Mouse (Mus musculus): Measurements from ENCODE around the gene Scp2d1.
A peak's percentile ranks its signal among the peaks of the same experiment; 100 is the strongest.
"Not testable (repeated sequence)": the region's sequence is repeated elsewhere in the genome, so short reads cannot be mapped to it uniquely, and the experiment has no call there.

Scp2d1 gene

GRCm38 (mm10) chr2:144823356-144823755 lies at the start of gene Scp2d1:
Gene Scp2d1, plus strand, starts transcription at chr2:144823656.
- DNase-seq (ENCODE audit: low spot score): not testable (repeated sequence)

DNA sequence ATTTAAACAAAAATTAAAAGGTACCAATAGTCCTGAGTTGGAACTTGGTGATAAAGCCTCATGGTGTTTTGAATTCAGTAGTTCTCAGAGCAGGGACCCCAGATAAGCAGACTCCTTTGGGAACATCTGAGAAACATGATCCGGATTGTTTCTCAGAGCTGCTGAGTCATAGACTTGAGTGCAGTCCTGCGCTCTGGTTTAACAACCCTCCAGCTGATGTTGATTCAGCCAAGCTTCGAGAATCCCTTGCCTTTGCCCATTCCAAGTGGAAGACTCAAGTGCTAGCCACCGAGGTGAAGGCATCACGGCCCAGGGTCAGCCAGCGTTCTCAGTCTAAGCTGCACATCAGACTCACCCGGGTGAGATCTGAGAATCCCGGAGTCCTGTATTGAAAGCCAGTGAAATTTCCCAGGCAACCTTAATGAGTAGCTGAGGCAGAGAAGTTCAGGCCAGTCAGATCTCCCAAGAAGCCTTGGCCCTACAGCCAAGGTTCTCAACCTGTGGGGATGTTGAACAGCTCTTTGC lies 48.8 kb upstream of the Scp2d1 start:
- DNase-seq (ENCODE audit: low spot score): no peak

GRCm38 (mm10) chr2:144775626-144776025 lies 47.8 kb upstream of the Scp2d1 start:
- no peak for DNase-seq (ENCODE audit: low spot score)

GRCm38 (mm10) chr2:144779263-144779662 lies 44.2 kb upstream of the Scp2d1 start:
- DNase-seq (ENCODE audit: low spot score): no peak

DNA sequence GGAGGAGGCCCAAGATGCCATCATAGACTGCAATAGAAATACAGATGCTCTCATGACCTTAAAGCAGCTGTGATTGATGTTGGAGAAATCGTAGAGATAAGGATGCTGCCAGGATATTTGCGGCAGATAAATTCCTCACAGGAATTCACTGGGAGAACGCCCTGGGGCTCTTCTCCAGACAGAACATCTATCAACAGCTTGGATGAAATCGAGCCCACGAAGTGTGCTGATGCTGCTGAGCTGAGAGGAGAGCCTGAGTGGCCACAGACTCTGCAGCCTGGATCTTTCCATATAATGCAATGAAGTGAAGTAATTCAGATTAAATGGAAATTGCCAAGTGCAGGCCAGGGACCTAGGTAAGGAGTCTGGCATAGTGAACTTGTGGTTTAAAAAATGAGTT lies 42.7 kb upstream of the Scp2d1 start:
- peak; percentile 18 for DNase-seq (ENCODE audit: low spot score)

GRCm38 (mm10) chr2:144781871-144782270 lies 41.6 kb upstream of the Scp2d1 start:
- DNase-seq (ENCODE audit: low spot score): no peak

GRCm38 (mm10) chr2:144782481-144782880 lies 41.0 kb upstream of the Scp2d1 start:
- peak; percentile 21 for DNase-seq (ENCODE audit: low spot score)

- DNase-seq (ENCODE audit: low spot score): no peak
These were observed 40.3 kb upstream of the Scp2d1 start for GRCm38 (mm10) chr2:144783190-144783589.

DNA sequence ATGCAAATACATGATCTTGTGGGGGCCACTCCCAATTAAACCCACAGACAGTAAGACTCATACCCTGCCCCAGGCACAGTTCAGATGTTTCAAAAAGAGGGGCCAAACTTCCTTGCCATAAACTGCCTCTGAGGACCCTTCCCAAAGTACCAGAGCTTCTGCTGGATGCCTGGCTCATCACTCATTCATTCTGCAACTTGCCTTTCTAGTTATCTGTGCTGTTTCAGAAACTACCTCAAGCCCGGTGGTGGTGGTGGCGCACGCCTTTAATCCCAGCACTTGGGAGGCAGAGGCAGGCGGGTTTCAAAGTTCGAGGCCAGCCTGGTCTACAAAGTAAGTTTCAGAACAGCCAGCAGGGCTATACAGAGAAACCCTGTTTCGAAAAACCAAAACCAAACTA lies 39.6 kb upstream of the Scp2d1 start:
- no peak for DNase-seq (ENCODE audit: low spot score)

DNA sequence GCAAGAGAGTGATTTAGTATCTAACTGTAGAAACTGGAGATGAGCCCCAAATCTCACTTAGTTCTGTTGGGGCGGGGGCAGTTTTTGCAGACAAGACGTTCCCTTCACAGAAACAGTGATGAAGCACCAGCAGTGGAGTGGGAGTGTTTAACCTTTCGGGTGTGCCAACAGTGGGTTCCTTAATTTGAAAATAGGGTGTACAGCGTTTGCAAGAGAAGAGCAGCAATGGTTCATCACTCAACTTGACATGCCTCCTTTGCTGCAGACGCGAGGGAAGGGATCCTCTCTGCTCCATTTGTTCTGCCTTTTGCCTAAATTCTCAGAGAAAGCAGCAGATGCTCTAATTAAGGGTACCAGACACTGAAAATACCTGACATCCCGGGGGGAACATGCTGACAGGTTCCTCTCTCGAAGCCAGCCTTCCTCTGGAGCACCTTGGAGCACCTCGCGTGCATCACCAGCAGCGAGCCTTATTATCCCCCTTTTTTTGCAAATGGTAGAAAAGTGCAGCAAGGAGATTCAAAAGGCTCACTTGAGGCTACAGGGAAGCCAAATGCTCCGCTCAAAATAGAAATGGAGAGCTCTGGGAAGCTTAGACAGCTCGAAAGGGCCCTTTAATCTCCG lies 31.7 kb upstream of the Scp2d1 start:
- DNase-seq (ENCODE audit: low spot score): no peak

DNA sequence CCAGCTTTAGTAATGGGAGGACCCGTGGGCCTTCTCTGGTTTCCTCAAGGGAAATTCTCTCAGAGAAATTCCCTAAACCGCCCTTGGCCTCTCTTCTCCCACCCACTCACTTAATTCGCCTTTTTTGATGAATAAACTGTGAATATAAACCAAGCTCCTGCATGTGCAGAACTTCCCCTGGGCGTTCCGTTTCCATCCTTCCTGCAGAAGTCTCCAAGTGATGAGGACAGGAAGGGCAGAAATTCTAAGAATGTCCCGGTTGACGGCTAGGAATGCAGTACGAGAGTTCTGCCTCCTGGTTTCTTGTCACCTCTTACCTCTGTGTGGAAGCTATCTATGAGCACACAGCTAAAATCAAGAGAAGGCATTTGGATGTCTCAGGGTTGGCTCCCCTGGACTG lies 25.9 kb upstream of the Scp2d1 start:
- DNase-seq (ENCODE audit: low spot score): no peak

- DNase-seq (ENCODE audit: low spot score): peak; percentile 3
These were observed 15.4 kb upstream of the Scp2d1 start for GRCm38 (mm10) chr2:144807766-144808754.

DNA sequence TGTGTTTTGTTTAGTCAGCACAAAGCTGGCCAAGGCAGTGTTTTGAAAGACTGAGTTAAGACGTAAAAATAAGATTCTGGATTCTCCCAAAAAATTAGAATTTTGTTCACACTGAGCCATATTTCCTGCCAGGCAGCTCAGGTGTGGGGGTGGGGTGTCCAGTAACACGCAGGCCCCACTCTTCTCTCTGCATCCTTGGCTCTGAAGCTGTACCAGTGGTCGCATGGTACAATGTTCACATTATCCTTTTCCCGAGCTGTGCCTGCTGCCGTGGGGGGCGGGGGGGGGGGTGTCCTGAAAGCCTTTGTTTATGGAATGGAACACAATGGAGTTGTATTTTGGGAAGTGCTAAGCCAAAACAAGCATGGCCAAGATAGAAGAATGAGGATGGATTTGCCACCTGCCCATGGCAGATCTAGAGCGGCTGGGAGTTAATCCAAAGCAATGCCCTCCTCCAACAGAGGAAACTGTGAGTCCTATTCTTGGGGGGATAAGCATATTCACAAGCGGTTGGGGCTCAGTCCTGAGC lies 5.1 kb downstream of the Scp2d1 start:
- DNase-seq (ENCODE audit: low spot score): no peak

DNA sequence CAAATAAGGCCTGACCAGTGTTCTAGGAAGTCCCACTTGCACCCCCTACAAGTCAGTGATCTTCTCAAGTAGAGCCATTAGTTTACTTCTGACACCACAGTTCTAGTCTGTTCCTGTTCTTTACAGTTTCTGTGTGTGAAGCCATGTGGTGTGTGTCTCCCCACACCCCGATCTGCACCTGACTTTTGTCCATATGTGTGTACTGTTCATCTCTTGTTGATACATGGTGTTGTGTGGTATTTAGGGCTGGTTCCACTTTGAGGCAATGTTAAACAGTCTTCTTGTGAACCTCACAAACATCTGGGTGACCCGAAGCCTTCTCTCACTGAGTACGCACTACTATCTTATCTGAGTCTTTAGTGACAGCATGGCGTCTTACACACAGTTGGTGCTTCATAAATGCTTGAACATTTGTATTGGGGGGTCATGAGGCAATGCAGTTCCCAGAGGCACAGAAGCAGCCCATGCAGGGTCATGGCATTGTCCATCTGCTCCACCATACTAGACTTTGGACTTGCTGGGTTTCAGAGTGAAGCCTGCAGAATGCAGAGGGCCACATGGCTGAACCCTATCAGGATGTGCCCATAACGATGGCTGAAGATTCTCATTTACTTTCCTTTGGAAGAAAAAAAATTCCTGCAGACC lies 13.3 kb downstream of the Scp2d1 start:
- no peak for DNase-seq (ENCODE audit: low spot score)

- no peak for DNase-seq (ENCODE audit: low spot score)
These were observed 13.8 kb downstream of the Scp2d1 start for GRCm38 (mm10) chr2:144837312-144837679.

GRCm38 (mm10) chr2:144868827-144869226 lies 45.4 kb downstream of the Scp2d1 start:
- DNase-seq (ENCODE audit: low spot score): peak; percentile 5
